Mouse (Mus musculus) liver (tissue): ENCODE data around the gene Zswim9.

ENCODE experiments used
- DNase-seq: peaks from one replicate; pipeline ENCODE4 v3.0.0-alpha.2; 2020; ENCODE audit warnings: mixed read lengths

Zswim9 gene

DNA sequence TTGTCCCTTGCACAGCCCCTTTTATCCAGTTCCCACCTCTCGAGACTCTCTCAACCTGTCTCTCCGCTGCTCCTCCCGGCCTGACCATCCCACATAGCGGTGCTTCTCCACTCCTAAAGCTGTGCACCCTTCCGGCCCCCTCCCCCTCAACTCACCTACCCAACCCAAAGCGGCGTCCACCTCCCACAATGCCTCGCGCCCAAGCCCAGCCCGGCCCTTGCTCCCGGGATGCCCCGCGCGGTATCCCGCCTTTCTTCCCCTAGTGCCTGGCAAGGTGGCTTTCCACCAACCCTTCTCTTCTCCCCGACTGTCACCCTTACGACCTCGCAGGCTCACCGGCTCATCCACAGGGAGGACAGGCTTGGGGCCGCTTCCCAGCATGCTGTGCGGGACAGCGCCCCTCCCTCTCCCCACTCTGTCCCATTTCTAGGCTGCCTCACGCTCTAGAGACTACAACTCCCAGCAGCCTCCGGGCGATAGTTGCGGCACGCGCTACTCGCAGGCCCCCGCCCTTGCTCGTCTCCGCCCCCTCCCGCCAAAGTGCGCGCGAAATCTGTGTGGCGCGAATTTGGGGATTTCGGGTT lies at the start of gene Zswim9:
Zswim9 (minus strand) TSS at position 414 of the 584 bp plus-strand sequence.
- DNase-seq: peak; percentile 92

DNA sequence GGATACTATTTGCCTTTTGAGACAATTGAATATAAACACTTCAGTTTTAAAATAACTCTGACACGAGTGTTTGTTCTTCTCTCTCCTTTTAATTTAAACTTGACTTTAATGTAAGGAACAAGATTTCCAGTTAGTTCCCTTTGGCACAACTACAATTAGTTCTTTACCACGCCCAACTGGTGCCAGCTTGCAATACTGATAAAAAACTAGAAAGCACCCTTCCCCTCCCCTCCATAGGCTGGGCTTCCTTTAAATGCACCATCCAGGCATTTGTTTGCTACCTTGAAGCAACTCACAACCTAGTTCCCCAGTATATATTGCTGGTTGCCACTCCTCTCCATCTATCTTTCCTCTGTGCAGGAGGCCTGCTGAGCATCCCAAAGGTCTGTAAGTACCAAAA lies 45.8 kb upstream of the Zswim9 start, which contains the start of gene Pla2g4c:
Pla2g4c (plus strand) TSS at position 340 of the 400 bp plus-strand sequence.
- DNase-seq: no peak

DNA sequence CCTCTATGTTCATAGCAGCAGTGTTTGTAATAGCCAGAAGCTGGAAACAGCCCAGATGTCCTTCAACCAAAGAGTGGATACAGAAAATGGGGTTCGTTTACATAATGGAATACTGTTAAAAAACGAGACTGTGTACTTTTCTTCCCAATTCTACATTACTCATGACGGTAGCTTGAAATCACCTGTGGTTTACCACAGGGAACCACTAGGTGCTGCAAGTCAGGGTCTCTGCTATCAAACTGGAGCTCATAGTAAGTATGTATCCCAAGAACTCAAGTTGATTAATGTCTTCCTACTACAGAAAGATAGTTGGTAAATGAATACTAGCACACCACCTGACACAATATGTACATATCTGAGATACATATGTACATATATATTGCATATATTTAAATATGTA lies 42.9 kb upstream of the Zswim9 start:
- DNase-seq: no peak

DNA sequence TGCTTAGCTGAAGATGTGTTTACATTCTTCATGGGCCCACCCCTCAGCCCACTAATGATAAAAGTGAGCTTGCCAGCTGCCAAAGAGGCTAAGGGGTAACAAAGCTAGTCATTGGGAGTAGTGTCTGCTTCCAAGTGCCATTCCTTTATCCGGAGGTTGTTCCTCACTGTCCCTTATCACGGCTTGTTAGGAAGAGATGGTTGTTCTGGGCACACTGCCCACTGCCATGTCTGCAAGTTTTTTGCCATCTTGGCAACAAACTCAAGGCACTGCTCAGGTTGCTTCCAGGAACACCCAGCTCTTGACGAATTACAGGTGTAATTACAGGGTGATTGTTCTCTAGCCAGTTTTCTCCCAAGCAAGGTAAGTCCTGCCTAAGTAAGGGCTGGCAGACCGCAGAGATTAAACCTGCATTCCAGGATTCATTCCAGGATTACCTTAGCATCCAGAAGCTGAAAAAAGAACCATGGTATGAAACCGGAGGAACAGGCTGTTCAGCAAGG lies 35.6 kb upstream of the Zswim9 start:
- DNase-seq: no peak

DNA sequence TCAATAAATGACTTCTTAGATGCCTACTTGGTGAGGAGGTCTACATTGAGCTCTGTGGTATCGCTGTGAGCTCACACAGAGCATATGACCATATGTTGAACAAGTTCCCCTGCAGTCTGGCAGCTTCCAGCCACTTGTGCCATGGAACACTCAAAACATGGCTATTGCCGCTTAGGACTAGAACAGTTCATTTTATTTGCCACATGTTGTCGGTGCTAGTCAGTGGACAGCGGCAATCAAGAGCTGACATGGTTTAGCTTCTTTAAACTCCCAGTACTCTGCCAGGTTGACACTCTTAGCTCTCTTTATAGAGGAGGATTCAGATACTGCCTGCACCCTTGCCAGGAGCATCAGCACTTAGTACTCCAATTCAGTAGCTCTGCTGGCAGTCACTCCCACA lies 32.9 kb upstream of the Zswim9 start:
- no peak for DNase-seq

DNA sequence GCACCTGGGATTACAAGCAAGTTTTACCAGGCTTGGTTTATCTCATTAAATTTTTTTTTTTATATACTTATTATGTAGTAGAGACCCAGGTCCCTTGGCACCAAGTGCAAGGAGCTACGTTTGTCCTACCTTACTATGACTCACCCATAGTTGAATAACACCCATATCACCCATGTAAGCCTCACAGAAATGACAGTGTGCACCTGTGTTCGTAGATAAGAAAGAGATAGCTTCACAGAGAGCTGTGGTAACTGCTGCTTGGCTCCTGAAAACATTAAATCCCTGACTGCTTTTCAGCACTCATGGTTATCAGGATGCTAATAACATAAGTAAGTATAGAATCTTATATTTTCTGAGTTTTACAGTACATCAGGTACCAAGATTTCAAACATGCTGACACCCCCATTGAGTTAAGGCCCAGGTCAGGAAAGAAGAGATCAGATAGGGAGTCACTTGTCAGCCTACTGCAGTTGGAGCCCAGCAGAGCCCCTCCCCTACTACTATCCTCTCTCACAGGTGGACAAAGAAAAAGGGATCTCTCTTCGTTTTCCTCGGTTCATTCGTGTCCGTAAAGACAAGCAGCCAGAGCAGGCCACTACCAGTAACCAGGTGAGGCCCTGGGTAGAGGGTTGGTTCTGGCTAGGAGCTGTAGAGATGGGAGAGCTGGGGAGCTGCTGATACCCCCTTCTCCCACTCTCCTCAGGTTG lies 32.1 kb upstream of the Zswim9 start:
- no peak for DNase-seq

DNA sequence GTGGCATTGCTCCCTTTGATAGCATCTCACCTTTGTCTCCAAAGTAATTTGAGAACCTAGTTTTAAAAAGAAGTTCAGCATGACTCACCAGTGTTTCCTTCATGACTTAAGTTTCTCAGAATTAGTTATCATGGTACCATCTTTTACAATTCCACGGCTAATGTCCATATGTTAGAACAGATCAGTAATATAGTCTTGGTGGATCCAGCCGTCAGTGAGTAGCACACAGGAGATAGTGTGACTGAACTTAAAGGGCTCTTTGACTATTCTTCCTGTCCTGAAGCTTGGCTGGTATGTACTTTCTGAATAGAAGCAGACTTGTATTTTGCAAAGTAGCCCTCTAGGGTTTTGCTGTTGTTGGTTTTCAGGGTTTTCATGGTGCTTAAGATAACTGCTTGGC lies 30.9 kb upstream of the Zswim9 start:
- DNase-seq: no peak

DNA sequence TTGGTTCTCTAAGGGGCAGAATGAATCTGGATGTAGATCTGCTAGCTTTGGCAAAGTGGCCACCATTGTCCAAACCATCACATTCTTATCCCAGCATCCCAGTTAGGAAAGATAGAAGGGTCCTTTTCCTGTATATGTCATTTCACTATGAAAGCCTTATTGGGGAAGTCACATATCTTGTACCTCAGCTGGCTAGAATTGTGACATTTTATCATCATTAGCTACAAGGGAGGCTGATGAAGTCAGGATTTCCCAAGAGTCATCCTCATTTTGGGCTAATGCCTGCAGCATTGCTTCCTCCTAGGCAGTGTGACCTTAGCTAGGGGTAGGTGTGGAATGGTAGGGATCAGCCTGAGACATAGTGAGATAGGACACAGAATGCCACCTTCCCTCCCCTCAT lies 24.9 kb upstream of the Zswim9 start:
- DNase-seq: no peak

DNA sequence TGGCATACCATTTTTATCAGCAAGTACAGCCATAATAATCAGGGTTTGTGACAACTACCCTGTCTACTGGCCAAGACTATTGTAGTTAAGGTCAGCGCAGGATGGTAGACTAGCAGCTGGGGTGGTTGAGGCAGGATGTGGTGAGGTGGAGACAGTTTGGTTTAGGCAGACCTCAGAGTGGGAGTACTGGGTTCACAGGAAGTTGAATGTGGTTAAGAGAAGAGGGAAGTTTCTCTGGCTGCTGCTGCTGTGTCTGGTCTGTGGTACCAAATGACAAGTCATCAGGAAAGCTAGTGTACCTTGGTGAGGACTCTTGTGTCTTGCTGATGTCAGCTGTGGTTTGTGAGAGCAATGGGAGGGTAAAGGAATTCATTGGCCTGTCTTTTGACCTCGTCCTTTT lies 24.3 kb upstream of the Zswim9 start:
- DNase-seq: no peak

DNA sequence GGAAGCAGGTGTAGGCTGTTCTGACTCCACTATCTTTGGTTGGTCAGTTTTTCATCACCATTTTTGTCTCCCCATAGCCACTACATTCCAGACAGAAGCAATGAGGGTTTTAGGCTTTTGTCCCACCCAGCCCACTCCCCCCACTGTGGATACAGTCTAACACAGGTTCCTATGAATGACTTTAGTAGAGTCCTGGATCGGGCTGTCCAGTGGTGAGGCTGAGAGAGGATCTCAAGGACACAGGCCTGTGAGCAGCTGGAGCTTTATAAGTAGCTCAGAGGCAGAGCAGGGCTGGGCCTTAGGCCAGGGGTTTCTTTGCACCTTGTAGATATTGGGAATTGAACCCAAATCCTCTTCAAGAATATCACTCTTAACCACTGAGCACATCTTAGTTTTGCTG lies 23.1 kb upstream of the Zswim9 start:
- no peak for DNase-seq

DNA sequence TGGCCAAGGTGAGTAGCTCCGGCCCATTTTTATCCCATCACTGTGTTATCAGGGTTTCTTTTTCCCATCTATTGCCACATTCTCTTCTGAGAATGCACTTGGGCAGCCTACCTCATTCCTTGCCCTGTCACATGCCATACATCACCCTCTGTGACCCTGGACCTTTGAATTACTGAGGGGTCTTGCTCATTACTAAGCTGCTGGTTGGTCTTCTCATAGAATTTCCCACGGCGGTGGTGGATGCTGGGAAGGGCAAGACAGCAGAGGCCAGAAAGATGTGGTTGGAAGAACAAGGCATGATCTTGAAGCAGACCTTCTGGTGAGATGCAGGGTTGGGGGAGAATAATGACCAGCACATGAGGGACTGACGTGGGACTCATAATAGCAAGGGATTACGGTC lies 20.3 kb upstream of the Zswim9 start:
- DNase-seq: no peak

DNA sequence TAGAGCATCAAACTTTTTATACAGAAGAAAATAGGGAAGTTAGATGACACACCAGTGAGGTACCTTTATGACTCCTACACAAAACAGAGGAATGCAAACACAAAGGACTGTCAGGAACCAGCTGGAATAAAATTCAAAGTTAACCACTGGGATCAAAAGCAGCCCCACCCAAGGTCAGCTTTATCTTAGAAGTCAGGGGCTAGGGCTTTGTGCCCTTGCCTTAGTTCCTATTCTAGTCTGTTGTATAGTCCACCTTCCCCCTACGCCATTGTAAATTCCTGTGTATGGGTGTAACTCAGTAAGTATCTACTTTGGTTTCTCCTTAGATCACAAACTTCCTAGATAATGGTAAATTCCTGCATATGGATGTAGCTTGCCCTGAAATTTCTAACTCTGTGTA lies 19.1 kb upstream of the Zswim9 start:
- DNase-seq: no peak

DNA sequence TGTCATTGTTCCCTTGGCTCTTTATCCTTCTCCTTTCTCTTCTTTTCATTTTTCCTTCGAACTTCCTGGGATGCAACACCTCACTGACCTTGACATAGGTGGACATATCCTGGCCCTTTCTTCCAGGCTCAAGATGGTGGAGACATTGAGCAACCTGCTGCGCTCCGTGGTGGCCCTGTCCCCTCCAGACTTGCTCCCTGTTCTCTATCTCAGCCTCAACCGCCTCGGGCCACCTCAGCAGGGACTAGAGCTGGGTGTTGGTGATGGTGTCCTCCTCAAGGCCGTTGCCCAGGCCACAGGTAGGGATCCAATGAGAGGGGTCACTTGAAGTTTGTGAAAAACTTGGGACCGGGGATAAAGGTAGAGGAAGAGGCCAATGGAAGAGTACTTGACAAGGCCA lies 16.7 kb upstream of the Zswim9 start:
- no peak for DNase-seq

DNA sequence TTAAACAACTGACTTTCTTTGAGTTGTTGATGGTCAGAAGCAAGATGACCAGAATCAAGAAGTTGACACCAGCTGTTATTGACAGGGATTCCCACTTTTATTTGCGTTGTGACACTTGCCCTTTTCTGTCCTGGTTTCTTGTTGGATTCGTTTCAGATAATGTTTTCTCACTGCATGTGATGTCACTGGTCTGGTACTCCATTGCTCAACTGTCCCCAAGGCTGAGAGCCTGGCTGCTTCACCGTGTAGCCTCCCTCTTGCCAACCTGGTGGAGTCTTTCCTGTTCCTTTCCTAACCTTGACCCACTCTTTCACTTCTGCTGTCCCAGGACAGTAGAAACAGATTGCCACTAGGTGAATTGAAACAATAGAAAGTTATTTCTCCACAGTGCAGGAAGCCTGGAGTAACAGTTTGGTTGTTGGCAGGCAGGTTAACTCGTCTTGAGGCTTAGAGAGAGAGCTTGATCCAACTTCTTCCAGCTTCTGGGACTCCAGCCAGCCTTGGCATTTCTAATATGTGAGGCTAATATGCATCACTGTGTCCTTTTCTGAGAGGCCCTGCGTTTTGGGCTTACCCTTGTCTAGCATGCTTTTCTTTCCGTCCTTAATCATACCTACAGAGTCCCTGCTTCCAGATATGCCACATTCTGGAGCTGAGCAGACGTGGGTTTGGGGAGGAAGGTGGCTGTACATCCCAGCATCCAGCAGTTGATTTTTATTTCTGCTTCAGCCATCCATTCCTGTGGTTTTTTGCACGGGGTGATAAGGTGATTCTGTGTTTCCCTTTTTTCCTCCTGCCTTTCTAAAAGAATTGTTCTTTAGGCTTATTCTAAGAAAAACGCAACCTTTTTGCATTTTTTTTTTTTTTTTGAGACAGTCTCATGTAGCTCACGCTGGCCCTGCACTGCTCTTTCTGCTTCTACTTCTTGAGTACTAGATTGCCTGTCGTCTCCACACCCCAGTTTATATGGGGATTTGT lies 15.6 kb upstream of the Zswim9 start:
- no peak for DNase-seq

DNA sequence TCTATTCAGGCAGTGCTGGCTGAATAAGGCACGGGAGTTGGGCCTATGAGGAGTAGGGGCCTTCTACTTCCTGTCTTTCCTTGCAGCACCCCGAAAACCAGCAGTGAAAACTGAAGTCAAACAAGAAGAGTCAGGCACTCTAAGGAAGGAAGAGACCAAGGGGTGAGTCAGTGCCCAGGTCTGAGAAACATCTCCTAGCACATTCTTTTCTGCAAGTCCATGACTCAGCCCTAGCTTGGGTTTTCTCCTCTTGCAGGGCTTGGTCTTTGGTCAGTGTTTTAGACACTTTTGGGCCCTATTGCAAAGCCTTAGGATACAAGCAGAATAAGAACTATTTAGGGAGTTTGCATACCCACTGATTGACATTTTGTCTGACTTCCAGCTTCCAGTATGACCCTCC lies 12.8 kb upstream of the Zswim9 start:
- DNase-seq: no peak

DNA sequence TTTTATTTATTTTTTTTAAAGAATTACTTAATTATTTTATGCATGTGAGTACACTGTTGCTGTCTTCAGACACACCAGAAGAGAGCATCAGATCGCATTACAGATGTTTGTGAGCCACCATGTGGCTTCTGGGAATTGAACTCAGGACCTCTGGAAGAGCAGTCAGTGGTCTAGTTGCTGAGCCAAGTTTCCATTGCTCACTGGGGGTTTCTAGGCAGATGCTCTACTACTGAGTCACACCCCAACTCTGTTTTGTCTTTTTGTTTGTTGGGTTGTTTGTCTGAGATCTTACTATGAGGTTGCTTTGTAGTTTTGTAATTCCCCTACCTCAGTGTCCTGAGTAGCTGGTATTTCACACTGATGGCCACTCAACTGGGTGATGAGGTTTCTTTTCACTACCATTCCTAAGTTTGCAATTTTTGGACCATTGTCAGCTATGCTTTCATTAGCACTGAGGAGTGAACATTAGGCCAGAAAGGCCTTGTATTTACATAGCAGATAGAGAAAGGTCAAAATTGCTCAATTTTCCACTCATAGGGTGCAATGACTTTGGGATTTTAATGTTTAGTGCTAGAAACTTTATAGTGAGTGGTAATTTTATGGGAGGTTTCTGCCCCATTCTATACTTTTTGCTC lies 11.6 kb upstream of the Zswim9 start:
- DNase-seq: no peak

DNA sequence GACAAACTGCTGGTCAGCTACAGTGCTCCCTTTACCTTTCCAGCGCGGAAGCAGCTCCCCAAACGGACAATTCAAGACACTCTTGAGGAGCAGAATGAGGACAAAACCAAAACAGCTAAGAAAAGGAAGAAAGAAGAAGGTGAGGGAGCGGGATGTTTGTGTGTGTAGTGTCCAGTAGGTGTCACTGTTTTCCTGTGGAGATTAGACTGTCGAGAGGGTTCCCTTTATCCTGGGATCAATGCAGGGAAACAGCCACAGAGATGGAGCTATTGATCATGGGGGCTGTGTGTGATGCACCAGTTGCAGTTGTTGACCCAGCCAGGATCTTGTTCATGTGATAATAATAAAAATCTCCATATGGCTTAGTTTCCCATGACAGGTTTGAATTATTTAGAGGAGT lies 10.1 kb upstream of the Zswim9 start:
- DNase-seq: no peak

DNA sequence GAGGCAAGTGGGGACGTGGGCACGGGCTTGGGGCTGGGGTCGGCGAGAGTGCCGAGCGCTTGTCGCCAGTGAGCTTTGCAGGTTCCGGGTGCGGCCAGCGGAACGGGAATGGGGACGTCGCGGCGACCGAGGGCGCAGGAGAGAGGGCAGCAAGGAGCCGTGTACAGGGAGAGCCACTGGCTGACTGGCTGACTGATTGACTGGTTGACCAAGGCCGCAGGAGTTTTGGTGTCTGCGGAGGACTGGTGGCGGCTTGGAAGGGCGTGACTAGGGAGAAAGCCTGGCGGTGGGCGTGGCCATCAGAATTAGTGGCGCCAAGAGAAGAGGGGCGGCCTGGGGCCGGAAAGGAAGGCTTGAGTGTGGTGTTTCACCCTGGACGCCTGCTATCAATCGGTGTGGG lies 436 bp upstream of the Zswim9 start:
- DNase-seq: peak; percentile 9

DNA sequence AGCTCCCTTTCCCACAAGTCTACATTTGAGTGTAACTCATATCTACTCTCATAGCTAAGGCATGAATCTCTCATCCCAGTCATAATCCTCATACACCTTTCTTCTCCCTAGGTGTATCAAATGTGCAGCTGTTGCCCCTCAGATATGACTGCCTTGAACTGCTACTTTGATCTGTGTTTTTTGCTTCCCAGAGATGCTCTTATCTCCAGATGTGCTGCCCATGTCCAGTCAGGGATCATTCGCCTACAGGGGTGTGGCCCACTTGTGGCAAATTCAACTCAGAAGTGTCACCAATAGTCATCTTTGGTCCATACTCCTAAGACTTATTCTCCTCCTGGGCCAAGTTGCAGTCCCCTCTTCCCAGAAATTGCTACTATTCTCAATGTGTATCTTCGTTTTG lies 688 bp downstream of the Zswim9 start:
- peak; percentile 50 for DNase-seq

DNA sequence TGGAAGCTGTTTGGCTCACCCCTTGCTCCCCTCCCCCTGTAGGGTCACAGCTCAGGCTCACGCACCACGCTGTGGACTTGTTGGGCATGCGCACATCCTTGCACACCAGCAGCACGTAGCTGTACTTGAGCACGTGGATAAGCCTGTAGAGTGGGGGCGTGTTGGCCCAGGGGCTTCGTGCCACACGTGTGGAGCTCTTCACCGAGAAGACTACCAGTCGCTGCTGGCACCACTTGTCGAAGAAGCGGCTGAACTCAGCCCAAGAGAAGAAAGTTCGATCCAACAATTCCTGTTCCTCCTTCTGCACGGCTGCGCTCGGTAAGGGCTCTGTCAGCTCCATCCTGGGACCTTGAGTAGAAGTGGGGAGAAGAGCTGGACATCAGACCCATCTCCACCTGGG lies 1.4 kb downstream of the Zswim9 start, which contains the start of gene Lig1:
Lig1 (plus strand) TSS at position 203 of the 400 bp plus-strand sequence.
- no peak for DNase-seq

DNA sequence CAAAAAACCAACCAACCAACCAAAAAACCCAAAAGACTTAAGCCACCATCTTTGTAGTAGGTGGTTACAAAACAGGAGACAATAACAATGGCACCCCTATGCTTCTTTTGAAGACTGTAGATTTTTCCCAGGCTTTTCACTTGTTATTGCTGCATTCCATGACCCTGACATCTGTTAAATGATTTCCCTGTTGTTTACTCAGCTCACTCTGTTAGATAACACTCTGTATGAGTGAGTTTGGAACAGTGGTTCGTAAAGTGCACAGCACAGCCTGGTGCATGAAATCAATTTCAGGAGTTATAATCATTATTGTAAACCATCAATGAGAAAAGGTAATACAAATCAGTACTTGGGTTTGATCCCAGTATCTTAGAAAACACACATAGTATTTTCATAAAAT lies 6.8 kb downstream of the Zswim9 start:
- no peak for DNase-seq

DNA sequence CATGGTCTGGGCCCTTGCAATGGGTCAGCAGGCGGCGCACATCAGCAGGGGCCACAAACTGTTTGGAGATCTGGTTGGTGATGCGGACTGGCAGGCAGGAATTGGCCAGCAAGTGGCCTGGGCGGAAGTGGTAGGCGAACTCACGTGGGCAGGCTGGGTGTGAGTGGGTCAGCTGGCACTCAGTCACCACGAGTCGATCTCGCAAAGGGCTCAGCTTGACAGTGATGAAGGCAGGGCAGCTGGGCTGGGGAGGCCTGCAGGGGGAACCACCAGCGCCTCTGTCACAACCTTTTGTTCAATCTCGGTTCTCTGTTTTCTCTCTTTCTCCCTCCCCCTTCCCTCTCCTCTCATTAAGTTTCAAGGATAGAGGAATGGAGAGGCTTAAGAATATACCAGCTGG lies 9.1 kb downstream of the Zswim9 start:
- DNase-seq: no peak

DNA sequence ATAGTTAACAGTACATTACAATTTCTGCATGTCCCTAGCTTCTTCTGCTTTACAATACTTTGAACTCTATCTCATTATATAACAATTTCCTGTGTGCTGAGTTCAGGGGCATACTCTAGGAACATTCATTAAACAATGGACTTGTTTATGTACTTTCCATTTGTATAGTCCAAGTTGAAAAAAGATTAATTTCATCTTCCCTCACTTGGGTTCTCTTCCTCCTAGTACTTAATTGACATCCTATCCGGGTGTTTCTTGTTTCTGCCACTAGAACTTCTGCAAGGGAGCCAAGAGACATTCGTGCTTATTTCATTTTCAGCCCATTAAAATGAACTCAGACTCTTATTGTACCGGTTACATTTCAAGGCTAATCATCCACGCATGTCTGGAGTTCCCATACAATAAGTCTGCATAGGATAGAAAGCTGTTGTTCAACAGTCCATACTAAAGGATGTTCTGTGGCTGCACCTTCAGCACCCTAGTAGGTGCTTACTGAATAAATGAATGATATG lies 9.7 kb downstream of the Zswim9 start:
- DNase-seq: no peak
